Mouse (Mus musculus) cerebellum, adult 2 months (tissue): Measurements from ENCODE around the gene Zc3h18.

Experiments used
- CTCF ChIP-seq: fragments of 200-500 bp; IDR thresholded peaks from 2 replicates; pipeline ENCODE4 v1.5.1; 2011; ENCODE audit warnings: low read depth, mild to moderate bottlenecking, control low read depth, low read length, moderate library complexity, borderline replicate concordance; ENCODE audit not compliant: insufficient read depth
- POLR2A ChIP-seq: fragments of 200-500 bp; IDR thresholded peaks from 2 replicates; pipeline ENCODE4 v1.6.1; 2011; ENCODE audit warnings: low read length, control low read depth, borderline replicate concordance; ENCODE audit not compliant: insufficient read depth

GRCm38 (mm10) chr8:122360696-122361416, 15.6 kb upstream of the Zc3h18 start, which contains the start of gene Trhr2:
- TF ChIP-seq CTCF, result no peak
- TF ChIP-seq POLR2A, result no peak
